Mouse (Mus musculus): ENCODE data around the gene Vmn1r159.
"Not testable (repeated sequence)": the region's sequence is repeated elsewhere in the genome, so short reads cannot be mapped to it uniquely, and the experiment has no call there.

The Vmn1r159 gene

DNA sequence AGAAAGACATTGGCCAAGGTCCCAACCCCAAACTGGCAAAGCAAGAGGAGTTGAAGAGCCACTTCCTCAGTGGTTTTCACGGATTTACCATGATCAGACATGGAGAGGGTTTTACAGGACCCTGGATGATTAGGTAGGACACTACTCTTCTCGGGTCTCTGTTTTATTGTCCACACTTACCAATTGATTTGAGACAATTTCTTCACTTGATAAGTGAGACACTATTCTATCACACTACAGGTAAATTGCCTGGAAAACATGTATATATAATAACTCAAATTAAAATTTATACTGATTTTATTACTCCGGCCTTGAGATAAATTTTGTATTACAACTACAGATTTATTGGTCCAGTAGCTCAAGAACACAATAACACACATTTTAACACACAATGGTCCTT is at the start of gene Vmn1r159:
TSS of gene Vmn1r159 (minus strand) at position 101 of the 400 bp plus-strand sequence.
- TF ChIP-seq GATA4 (IDR thresholded peaks at IDR 0.05; ENCODE audit: insufficient replicate concordance, low read length) = not testable (repeated sequence)

DNA sequence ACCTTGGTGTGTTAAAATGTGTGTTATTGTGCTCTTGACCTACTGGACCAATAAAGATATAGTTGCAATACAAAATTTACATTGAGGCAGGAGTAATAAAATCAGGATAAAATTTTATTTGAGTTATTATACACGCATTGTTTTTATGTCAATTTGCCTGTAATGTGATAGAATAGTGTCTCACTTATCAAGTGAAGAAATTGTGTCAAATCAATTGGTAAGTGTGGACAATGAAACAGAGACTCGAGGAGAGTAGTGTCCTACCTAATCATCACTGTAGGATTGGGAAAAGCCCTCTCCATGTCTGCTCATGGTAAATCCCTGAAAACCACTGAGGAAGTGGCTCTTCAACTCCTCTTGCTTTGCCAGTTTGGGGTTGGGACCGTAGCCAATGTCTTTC is 27.5 kb upstream of the Vmn1r159 start, which contains the start of gene Vmn1r160:
TSS of gene Vmn1r160 (plus strand) at position 301 of the 400 bp plus-strand sequence.
- not testable (repeated sequence) for TF ChIP-seq GATA4 (IDR thresholded peaks at IDR 0.05; ENCODE audit: insufficient replicate concordance, low read length)

All from liver, adult (tissue).